Mouse (Mus musculus) stomach, embryonic 15.5 days (tissue): ENCODE results near the gene Rusc2. TPM values are rescaled to one million over a fixed set of nuclear protein-coding genes. Genes with fewer than 3 reads are reported as not detected.
A peak's percentile ranks its signal among the peaks of the same experiment; 100 is the strongest.

ENCODE experiments used
- ATAC-seq: fragments of 200-750 bp; cut with Nextera tagmentation; 2 replicates; pipeline ENCODE4 v1.8.0; 2017; ENCODE audit warnings: low read depth, moderate number of reproducible peaks, moderate TSS enrichment; ENCODE audit not compliant: insufficient read depth, low FRiP score
- H3K27ac ChIP-seq: fragments of 300-500 bp; sonication (generic); 2 replicates; pipeline ENCODE4 v1.5.1; 2015; ENCODE audit warnings: mild to moderate bottlenecking, inconsistent platforms
- H3K27me3 ChIP-seq: fragments of 300-500 bp; sonication (generic); replicated peaks from 2 replicates; pipeline ENCODE4 v1.6.1; 2015; ENCODE audit warnings: inconsistent platforms
- H3K36me3 ChIP-seq: fragments of 300-500 bp; sonication (generic); 2 replicates; pipeline ENCODE4 v1.6.1; 2015; ENCODE audit warnings: inconsistent platforms
- H3K4me1 ChIP-seq: fragments of 300-500 bp; sonication (generic); 2 replicates; pipeline ENCODE4 v1.6.1; 2015; ENCODE audit warnings: inconsistent platforms
- H3K4me2 ChIP-seq: fragments of 300-500 bp; sonication (generic); 2 replicates; pipeline ENCODE4 v1.6.1; 2015; ENCODE audit warnings: mild to moderate bottlenecking, inconsistent platforms
- H3K4me3 ChIP-seq: fragments of 300-500 bp; sonication (generic); replicated peaks from 2 replicates; pipeline ENCODE4 v1.5.1; 2015; ENCODE audit warnings: inconsistent platforms
- H3K9ac ChIP-seq: fragments of 300-500 bp; sonication (generic); 2 replicates; pipeline ENCODE4 v1.6.1; 2015; ENCODE audit warnings: inconsistent platforms
- H3K9me3 ChIP-seq: fragments of 300-500 bp; sonication (generic); 2 replicates; pipeline ENCODE4 v1.6.1; 2016; ENCODE audit warnings: inconsistent platforms
- WGBS: fragments of 180-500 bp; shearing (Covaris S2); methylation state at CpG from one replicate; pipeline ENCODE4 v1.1.7; 2015; 5-methylcytosine and 5-hydroxymethylcytosine counted together
- polyA plus RNA-seq: library from polyadenylated mRNA; unstranded; fragments of >200 nt; fragmentation: Nextera tagmentation; extraction: Ambion mirVana; gene quantifications from 2 replicates; pipeline ENCODE4 v1.2.1, GENCODE M21; 2015

Gene Rusc2
- polyA plus RNA-seq, 1 experiment from 2014 or later: 17.2 TPM

DNA sequence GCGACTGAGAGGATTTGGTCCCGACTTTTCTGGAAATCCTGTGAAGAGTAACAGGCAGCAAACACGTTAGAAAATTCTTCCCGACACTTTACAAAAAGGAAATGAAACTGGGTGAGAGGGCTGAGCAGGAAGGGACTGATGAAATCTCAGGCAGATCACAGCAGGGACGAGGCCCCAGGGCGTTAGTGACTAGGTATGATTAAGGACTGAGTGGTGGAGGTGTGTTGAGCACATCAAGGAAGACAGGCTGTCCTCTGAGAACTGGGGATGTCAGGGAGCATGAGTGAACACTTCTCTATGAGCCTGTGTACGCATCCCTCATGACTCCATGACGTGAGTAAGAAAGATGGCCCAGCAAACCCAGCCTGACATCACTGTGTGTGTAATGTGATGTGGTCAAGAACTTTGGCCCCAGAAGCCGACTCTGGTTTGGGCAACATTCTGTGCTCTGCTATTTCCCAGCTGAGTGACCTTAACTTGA lies 38.1 kb downstream of the Rusc2 start:
- peaks cover 44% of the 10 kb centered on the region for H3K36me3 ChIP-seq
- H3K4me3 ChIP-seq: no peak overlapping the region
- 62% methylated on average over 9 of the region's 9 CpGs for WGBS
- no peaks in the 10 kb centered on the region for H3K9me3 ChIP-seq
- no peak overlapping the region for H3K9ac ChIP-seq
- H3K27me3 ChIP-seq: no peaks in the 10 kb centered on the region
- ATAC-seq: no peak
- H3K4me1 ChIP-seq: 0 out of 2 replicates have a peak, but pooled peaks cover 6% of the 10 kb centered on the region
- H3K4me2 ChIP-seq: no peak overlapping the region
- H3K27ac ChIP-seq: peak overlapping the region; percentile 21; the same call in 1 of the 2 replicates

DNA sequence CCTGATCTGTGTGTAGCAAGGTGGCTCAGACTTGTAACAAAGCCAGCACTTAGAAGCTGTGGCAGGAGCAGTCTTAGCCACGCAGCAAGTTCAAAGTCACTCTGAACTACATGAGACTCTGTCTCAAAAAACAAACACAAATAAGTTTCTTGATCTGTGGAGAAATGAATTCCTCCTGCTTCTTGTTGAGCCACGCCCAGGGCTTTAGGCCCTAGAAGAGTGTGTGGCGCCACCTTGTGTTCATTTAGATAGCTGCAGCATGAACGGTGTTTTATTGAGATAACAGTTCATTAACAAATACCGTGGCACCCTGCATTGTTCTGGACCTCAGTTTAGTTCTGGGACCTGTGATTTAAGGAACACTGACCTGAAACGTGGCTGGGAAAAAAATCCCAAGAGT lies 38.5 kb downstream of the Rusc2 start:
- ATAC-seq: no peak
- H3K9me3 ChIP-seq: no peaks in the 10 kb centered on the region
- 4% methylated on average over 6 of the region's 6 CpGs for WGBS
- peaks cover 45% of the 10 kb centered on the region for H3K36me3 ChIP-seq
- H3K4me3 ChIP-seq: no peak overlapping the region
- H3K4me1 ChIP-seq: peaks cover 8% of the 10 kb centered on the region; the same call in 1 of the 2 replicates
- H3K4me2 ChIP-seq: no peak overlapping the region
- no peak overlapping the region for H3K9ac ChIP-seq
- 0 out of 2 replicates have a peak overlapping the region, but pooled peaks have one; percentile 21 for H3K27ac ChIP-seq
- H3K27me3 ChIP-seq: no peaks in the 10 kb centered on the region

DNA sequence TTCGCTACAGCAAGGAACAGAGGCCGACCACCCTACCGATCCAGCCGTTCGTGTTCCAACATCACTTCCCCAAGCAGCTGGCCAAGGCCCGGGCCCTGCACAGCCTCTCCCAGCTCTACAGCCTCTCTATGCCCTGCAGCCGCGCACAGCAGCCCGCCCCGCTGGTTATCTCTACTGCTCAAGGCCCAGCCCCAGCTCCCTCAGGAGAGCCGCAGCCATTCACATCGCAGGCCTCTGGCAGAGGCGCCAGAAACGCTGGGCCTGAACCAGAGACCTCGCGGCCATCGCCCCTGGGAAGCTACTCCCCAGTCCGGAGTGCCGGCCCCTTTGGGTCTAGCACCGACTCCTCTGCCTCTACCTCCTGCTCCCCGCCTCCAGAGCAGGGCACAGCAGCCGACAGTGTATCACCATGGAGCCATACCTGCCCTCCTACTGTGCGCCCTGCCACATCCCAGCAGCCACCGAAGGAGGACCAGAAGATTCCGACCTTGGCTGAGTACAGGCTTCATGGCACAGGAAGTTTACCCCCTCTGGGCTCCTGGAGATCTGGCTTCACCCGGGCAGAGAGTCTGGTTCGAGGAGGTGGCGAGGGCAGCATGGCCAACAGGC lies 40.0 kb downstream of the Rusc2 start:
- Histone ChIP-seq H3K4me3 (no peak overlapping the region), H3K4me2 (no peak overlapping the region), H3K9ac (no peak overlapping the region), H3K27me3 (peaks cover 8% of the 10 kb centered on the region), H3K4me1 (peaks cover 13% of the 10 kb centered on the region), H3K27ac (no peak overlapping the region), H3K9me3 (no peaks in the 10 kb centered on the region), H3K36me3 (peaks cover 32% of the 10 kb centered on the region)
- ATAC-seq: no peak
- WGBS: 73% methylated on average over 28 of the region's 28 CpGs

DNA sequence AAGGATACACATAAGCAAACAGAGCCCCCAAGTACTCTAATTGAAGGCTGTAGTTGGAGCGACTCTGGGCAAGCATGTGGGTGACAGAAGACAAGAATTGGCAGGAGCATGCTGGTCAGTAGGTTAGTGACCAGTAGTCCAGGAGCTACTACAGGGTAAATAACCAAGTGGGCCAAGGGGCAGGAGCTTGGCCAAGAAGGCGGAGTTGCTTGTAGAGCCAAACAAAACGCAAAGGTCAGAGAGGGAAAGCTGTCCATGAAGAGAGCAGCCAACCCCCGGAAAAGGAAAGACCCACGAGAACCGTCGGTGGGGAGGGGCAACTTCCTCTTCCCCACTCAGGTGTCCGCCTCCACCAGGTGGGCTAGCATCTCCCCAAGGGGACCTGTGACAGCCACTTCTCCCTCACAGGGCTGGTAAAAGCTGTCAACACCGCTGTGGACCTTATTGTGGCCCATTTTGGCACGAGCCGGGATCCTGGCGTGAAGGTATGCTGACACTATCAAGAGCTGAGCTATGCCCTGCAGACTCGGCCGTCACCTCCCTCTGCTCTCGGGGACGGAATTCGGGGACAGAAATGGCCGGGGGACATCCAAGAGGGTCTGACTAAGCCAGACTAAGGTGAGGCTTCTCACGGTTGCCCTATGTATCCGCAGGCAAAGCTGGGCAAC lies 41.6 kb downstream of the Rusc2 start:
- 85% methylated on average over 20 of the region's 20 CpGs for WGBS
- H3K4me1 ChIP-seq: peaks cover 23% of the 10 kb centered on the region
- H3K27me3 ChIP-seq: peaks cover 17% of the 10 kb centered on the region
- H3K9me3 ChIP-seq: no peaks in the 10 kb centered on the region
- no peak overlapping the region for H3K4me2 ChIP-seq
- peaks cover 30% of the 10 kb centered on the region for H3K36me3 ChIP-seq
- no peak for ATAC-seq
- no peak overlapping the region for H3K4me3 ChIP-seq
- H3K9ac ChIP-seq: no peak overlapping the region
- H3K27ac ChIP-seq: no peak overlapping the region

DNA sequence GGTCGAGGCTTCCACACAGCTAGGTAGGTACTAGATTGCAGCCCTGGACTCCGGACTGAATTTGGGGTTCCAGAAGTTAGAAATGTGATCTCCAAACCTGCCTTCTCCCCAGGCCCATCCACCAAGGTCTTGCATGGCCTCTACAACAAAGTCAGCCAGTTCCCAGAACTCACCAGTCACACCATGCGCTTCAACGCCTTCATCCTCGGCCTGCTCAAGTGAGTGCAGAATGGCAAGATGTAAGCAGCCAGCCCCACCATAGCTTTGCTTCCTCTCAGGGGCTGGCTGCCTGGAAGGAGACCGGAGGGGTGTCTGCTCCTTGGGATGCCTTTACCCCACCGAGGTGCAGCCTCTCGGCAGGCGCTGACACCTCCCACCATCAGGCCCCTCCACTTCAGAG lies 42.3 kb downstream of the Rusc2 start:
- H3K36me3 ChIP-seq: peaks cover 30% of the 10 kb centered on the region
- 76% methylated on average over 9 of the region's 9 CpGs for WGBS
- H3K27me3 ChIP-seq: peaks cover 17% of the 10 kb centered on the region

DNA sequence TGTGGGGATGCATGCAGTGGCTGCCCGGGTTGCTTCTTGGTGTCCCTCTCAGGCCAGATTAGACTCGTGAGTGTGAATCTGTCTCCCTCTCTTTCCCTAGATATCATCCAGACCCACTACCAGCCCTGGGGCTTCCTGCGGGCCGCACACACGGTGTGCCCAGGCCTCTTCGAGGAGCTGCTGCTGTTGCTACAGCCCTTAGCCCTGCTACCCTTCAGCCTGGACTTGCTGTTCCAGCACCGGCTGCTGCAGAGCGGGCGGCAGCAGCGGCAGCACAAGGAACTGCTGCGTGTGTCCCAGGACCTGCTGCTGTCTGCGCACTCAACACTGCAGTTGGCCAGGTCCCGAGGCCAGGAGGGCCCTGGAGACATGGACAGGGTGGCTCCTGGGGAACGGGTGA lies 43.4 kb downstream of the Rusc2 start:
- no peak overlapping the region for H3K9ac ChIP-seq
- H3K4me3 ChIP-seq: peak overlapping the region; percentile 10; the same call in 1 of the 2 replicates
- no peak overlapping the region for H3K27ac ChIP-seq
- 41% methylated on average over 14 of the region's 14 CpGs for WGBS
- H3K36me3 ChIP-seq: peaks cover 30% of the 10 kb centered on the region
- H3K4me2 ChIP-seq: peak overlapping the region; percentile 46
- H3K9me3 ChIP-seq: no peaks in the 10 kb centered on the region
- H3K27me3 ChIP-seq: peaks cover 17% of the 10 kb centered on the region
- peaks cover 28% of the 10 kb centered on the region for H3K4me1 ChIP-seq
- no peak for ATAC-seq

More for the DNA sequence above, 42.3 kb downstream of the Rusc2 start:
- H3K27ac ChIP-seq: no peak overlapping the region
- no peak overlapping the region for H3K4me2 ChIP-seq
- no peak for ATAC-seq
- H3K9me3 ChIP-seq: no peaks in the 10 kb centered on the region
- H3K9ac ChIP-seq: no peak overlapping the region
- H3K4me3 ChIP-seq: no peak overlapping the region
- peaks cover 29% of the 10 kb centered on the region for H3K4me1 ChIP-seq

DNA sequence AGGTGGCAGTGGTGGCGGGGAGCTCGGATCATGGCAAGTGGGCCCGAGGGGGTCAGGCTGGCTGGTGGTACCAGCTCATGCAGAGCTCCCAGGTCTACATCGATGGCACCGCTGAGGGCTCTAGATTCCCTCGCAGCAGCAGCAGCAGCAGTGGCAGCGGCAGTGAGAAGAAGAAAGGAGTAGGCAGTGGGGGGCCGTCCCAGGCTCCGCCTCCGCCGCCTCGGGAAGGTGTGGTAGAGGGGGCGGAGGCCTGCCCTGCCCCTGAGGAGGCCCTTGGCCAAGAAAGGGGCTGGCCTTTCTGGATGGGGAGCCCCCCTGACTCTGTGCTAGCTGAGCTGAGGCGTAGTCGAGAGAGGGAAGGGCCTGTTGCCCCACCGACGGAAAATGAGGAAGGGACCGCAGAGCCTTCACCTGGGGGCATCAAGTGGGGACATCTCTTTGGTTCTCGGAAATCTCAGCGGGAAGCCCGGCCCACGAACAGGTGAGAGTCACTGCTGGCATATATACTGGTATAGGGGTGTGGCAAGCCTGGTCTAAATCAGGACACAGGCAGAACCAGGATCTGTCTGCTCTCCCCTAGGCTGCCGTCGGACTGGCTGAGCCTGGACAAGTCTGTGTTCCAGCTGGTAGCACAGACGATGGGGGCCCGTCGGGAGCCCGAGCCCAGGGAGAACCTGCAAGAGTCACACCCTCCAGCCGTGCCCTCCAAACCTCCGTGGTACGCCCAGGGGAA lies 44.0 kb downstream of the Rusc2 start:
- no peak overlapping the region for H3K9ac ChIP-seq
- peaks cover 30% of the 10 kb centered on the region for H3K36me3 ChIP-seq

DNA sequence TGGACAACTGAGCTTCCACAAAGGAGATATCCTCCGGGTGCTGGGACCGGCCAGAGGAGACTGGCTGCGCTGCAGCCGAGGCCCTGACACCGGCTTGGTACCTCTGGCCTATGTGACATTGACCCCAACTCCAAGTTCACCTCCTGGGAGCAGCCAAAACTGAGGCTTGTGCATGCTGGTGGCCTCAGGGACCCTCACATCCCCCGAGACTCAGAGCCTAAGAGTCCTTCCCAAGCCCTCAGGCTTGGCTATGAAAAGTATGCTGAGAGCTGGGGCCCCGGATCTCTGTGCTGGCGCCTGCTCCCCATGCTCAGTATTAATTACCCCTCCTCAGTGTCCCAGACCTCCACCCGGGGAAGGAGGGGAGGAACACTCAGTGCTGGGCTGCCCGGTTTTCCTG lies 44.7 kb downstream of the Rusc2 start:
- peaks cover 28% of the 10 kb centered on the region for H3K4me1 ChIP-seq
- H3K36me3 ChIP-seq: peaks cover 30% of the 10 kb centered on the region
- H3K9ac ChIP-seq: no peak overlapping the region
- H3K27me3 ChIP-seq: peaks cover 17% of the 10 kb centered on the region
- WGBS: 66% methylated on average over 10 of the region's 10 CpGs
- no peaks in the 10 kb centered on the region for H3K9me3 ChIP-seq
- H3K27ac ChIP-seq: no peak overlapping the region
- no peak overlapping the region for H3K4me2 ChIP-seq
- ATAC-seq: no peak
- no peak overlapping the region for H3K4me3 ChIP-seq

More for the DNA sequence above, 44.0 kb downstream of the Rusc2 start:
- WGBS: 36% methylated on average over 31 of the region's 31 CpGs
- peak; percentile 50; the same call in 1 of the 2 replicates for ATAC-seq
- peaks cover 17% of the 10 kb centered on the region for H3K27me3 ChIP-seq
- no peaks in the 10 kb centered on the region for H3K9me3 ChIP-seq
- H3K4me3 ChIP-seq: peak overlapping the region; percentile 10; the same call in 1 of the 2 replicates
- H3K4me2 ChIP-seq: peak overlapping the region; percentile 46
- peaks cover 28% of the 10 kb centered on the region for H3K4me1 ChIP-seq
- no peak overlapping the region for H3K27ac ChIP-seq

DNA sequence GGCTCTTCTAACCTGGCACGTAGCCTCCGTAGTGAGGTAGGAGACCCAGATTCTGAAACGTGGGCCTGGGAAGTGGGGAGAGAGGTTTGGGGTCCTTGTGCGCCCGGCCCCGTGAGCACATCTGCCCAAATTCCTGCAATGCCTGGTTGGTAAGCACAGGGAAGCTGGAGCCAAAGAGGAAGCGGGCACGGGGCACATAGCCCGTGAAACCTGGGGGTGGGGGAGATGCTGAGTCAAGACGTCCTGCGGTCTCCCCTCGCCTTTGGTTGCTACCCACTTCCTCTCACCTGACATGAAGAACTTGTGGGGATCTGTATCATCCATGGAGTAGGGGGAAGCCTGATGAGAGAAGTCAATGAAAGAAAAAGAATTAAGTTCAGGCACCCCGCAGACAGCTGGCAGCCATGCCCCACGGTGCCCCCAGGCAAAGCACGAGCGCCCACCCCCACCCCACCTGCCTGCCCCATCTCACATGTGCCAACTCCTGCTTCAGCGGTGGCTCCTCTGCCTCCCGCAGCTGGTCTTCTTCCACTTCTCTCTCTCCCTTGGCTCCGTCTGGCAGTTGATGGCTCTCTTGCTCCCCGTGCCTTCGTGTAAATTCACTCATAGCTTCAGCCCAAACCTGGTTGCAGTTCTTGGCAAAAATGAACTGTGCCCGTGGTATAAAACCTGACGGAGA lies 45.9 kb downstream of the Rusc2 start:
- Histone ChIP-seq H3K4me3 (no peak overlapping the region), H3K27ac (no peak overlapping the region), H3K9ac (no peak overlapping the region), H3K9me3 (no peaks in the 10 kb centered on the region), H3K4me2 (no peak overlapping the region), H3K27me3 (peaks cover 17% of the 10 kb centered on the region), H3K36me3 (peaks cover 22% of the 10 kb centered on the region), H3K4me1 (peaks cover 28% of the 10 kb centered on the region)
- 38% methylated on average over 23 of the region's 23 CpGs for WGBS
- ATAC-seq: no peak

DNA sequence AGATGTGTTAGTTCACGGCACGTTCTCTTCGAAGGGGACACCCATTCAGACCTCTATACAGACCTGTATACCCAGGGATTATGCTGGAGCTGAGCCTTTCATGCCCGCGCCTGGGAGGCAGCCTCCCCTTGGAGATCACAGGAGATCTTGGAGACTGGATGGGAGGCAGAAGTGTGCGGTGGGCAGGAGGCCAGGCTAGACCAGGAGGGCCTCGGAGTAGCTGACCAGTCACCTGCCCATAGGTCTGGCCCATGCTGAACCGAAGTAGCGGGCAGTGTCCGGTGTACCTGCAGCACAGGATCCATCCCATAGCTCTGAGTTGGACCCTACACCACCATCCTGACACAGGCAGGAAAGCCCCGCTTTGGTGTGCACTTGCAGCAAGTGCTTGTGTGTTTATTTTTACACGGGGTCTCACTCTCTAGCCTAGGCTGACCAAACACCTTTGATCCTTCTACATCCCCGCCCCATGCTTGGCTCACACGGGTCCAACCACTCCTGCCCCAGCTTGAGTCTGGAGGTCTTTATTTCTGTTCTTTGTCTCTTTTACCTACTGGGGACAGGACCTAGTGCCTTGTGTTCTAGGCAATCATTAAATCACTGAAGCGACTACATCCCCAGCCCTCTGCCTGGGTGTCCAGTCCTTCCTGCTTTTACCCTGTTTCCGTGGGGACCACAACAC lies 46.5 kb downstream of the Rusc2 start:
- ATAC-seq: no peak
- Histone ChIP-seq H3K4me1 (peaks cover 28% of the 10 kb centered on the region), H3K27ac (no peak overlapping the region), H3K9ac (no peak overlapping the region), H3K4me2 (no peak overlapping the region), H3K4me3 (no peak overlapping the region), H3K9me3 (no peaks in the 10 kb centered on the region), H3K36me3 (peaks cover 20% of the 10 kb centered on the region), H3K27me3 (peaks cover 17% of the 10 kb centered on the region)
- 34% methylated on average over 16 of the region's 16 CpGs for WGBS

DNA sequence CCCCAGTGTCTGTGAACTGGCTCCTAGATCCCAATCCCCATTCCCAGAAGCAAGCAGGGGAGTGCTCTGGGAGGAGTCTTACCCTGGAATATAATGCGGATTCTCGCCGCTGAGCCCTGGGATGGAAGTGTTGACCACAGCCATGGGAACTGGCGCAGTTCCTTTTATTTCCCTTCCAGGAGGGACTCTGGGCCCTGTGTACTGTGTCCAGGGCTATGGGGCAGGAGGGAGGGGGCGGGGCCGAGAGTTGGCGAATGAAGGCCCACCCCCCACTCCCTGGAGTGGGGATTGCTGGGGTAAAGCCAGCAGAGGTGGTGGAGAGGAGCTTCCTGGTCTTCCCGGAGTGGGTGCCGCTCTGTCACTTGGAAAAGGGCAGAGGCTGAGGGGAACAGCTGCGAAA lies 47.2 kb downstream of the Rusc2 start, which contains the start of gene Fam166b:
Gene Fam166b, minus strand, starts transcription at position 189 of the 400 bp plus-strand sequence.
- peak within 1 kb of the TSS; percentile 17; the same call in 1 of the 2 replicates for H3K4me2 ChIP-seq
- peaks cover 28% of the 10 kb centered on the region for H3K4me1 ChIP-seq
- 0 out of 2 replicates have a peak within 1 kb of the TSS, but pooled peaks have one; percentile 0 for H3K4me3 ChIP-seq
- no peak within 1 kb of the TSS for H3K27ac ChIP-seq
- ATAC-seq: peak; percentile 19; the same call in 1 of the 2 replicates
- peaks cover 15% of the 10 kb centered on the region for H3K36me3 ChIP-seq
- H3K27me3 ChIP-seq: peaks cover 17% of the 10 kb centered on the region
- no peak within 1 kb of the TSS for H3K9ac ChIP-seq
- H3K9me3 ChIP-seq: no peaks in the 10 kb centered on the region
- 13% methylated on average over 10 of the region's 10 CpGs for WGBS
